Mouse (Mus musculus) lung, postnatal 0 days (tissue): ENCODE measurements at regions not wholly inside any gene's neighbourhood (a gene's known extent, or its start where the extent isn't known, plus 50 kb on each side); places are given as distances from the start of the nearest gene placed in this dataset.

Experiments
- CTCF ChIP-seq: IDR thresholded peaks from 2 replicates; pipeline ENCODE4 v1.5.1; 2016; ENCODE audit warnings: antibody characterized with exemption, mild to moderate bottlenecking
- EP300 ChIP-seq: IDR thresholded peaks from 2 replicates; pipeline ENCODE4 v1.6.1; 2016; ENCODE audit warnings: antibody characterized with exemption, mild to moderate bottlenecking, control low read depth

- no peak for TF ChIP-seq CTCF
- TF ChIP-seq EP300, result no peak
Measured at GRCm38 (mm10) chr16:77399846-77400275, 202.0 kb downstream of the Gm11146 start.
